Mouse (Mus musculus): ENCODE measurements at regions not wholly inside any gene's neighbourhood (a gene's known extent, or its start where the extent isn't known, plus 50 kb on each side); places are given as distances from the start of the nearest gene placed in this dataset.

- no peak for DNase-seq
- Histone ChIP-seq H3K9ac (replicated peaks; ENCODE audit: low read length) (no peak overlapping the region), H3K9me3 (ENCODE audit: control insufficient read depth, low read length) (no peaks in the 10 kb centered on the region), H3K36me3 (ENCODE audit: control insufficient read depth, insufficient read depth, low read length) (no peaks in the 10 kb centered on the region), H3K27ac (replicated peaks; ENCODE audit: low read depth, low read length) (no peak overlapping the region), H3K4me3 (replicated peaks; ENCODE audit: low read depth, low read length) (no peak overlapping the region), H3K4me2 (ENCODE audit: low read length) (no peak overlapping the region), H3K27me3 (ENCODE audit: control insufficient read depth, insufficient read depth, low read length) (no peaks in the 10 kb centered on the region), H3K4me1 (ENCODE audit: control insufficient read depth, insufficient read depth, low read length) (no peaks in the 10 kb centered on the region)
- ATAC-seq (ENCODE audit: low FRiP score, low TSS enrichment), result no peak
- 90% methylated on average over 2 of the region's 2 CpGs for WGBS
Observed at GRCm38 (mm10) chr12:68618337-68618736, 540.6 kb downstream of the Rps29 start.

GRCm38 (mm10) chr12:68605417-68606000, 553.5 kb downstream of the Rps29 start:
- H3K9me3 ChIP-seq (ENCODE audit: control insufficient read depth, low read length), result no peaks in the 10 kb centered on the region
- no peak overlapping the region for H3K27ac ChIP-seq (replicated peaks; ENCODE audit: low read depth, low read length)
- peaks cover under 1% of the 10 kb centered on the region; the same call in 1 of the 2 replicates for H3K4me1 ChIP-seq (ENCODE audit: control insufficient read depth, insufficient read depth, low read length)
- no peaks in the 10 kb centered on the region for H3K36me3 ChIP-seq (ENCODE audit: control insufficient read depth, insufficient read depth, low read length)
- no peak overlapping the region for H3K4me2 ChIP-seq (ENCODE audit: low read length)
- H3K27me3 ChIP-seq (ENCODE audit: control insufficient read depth, insufficient read depth, low read length), result no peaks in the 10 kb centered on the region
- WGBS, result 58% methylated on average over 10 of the region's 10 CpGs
- peak; percentile 33 for DNase-seq
- no peak overlapping the region for H3K9ac ChIP-seq (replicated peaks; ENCODE audit: low read length)
- no peak overlapping the region for H3K4me3 ChIP-seq (replicated peaks; ENCODE audit: low read depth, low read length)
- ATAC-seq (ENCODE audit: low FRiP score, low TSS enrichment), result no peak

GRCm38 (mm10) chr12:68604524-68605299, 554.3 kb downstream of the Rps29 start:
- Histone ChIP-seq H3K4me2 (ENCODE audit: low read length) (no peak overlapping the region), H3K4me3 (replicated peaks; ENCODE audit: low read depth, low read length) (no peak overlapping the region), H3K9me3 (ENCODE audit: control insufficient read depth, low read length) (no peaks in the 10 kb centered on the region), H3K27me3 (ENCODE audit: control insufficient read depth, insufficient read depth, low read length) (no peaks in the 10 kb centered on the region), H3K27ac (replicated peaks; ENCODE audit: low read depth, low read length) (no peak overlapping the region), H3K9ac (replicated peaks; ENCODE audit: low read length) (no peak overlapping the region), H3K4me1 (ENCODE audit: control insufficient read depth, insufficient read depth, low read length) (peaks cover 9% of the 10 kb centered on the region), H3K36me3 (ENCODE audit: control insufficient read depth, insufficient read depth, low read length) (no peaks in the 10 kb centered on the region)
- ATAC-seq (ENCODE audit: low FRiP score, low TSS enrichment) (no peak), DNase-seq (no peak)
- 91% methylated on average over 5 of the region's 5 CpGs for WGBS

DNA sequence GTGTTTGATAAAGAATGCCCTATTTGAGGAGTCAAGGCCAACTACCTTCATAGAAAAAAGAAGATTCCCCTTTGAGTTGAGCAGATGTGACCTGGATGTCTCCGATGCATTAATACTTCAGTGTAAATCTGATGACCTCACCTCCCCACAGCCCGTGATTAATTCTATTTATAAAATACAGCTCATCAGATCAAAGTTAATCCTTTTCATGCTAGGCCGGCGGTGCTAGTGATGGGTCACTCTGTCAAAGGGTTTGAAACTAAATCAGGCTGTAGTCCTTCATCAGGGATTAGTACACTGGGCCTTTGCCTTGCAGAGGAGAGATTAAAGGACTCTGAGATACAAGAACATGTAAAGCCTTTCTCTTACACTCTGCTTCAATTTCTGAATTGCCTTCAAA, 556.3 kb downstream of the Rps29 start:
- Histone ChIP-seq H3K27ac (replicated peaks; ENCODE audit: low read depth, low read length) (no peak overlapping the region), H3K4me1 (ENCODE audit: control insufficient read depth, insufficient read depth, low read length) (peaks cover 12% of the 10 kb centered on the region), H3K4me2 (ENCODE audit: low read length) (no peak overlapping the region), H3K36me3 (ENCODE audit: control insufficient read depth, insufficient read depth, low read length) (no peaks in the 10 kb centered on the region), H3K27me3 (ENCODE audit: control insufficient read depth, insufficient read depth, low read length) (no peaks in the 10 kb centered on the region), H3K4me3 (replicated peaks; ENCODE audit: low read depth, low read length) (no peak overlapping the region), H3K9me3 (ENCODE audit: control insufficient read depth, low read length) (no peaks in the 10 kb centered on the region), H3K9ac (replicated peaks; ENCODE audit: low read length) (no peak overlapping the region)
- 13% methylated on average over 4 of the region's 4 CpGs for WGBS
- DNase-seq (peak; percentile 19), ATAC-seq (ENCODE audit: low FRiP score, low TSS enrichment) (no peak)

- Histone ChIP-seq H3K27ac (replicated peaks; ENCODE audit: low read depth, low read length) (no peak overlapping the region), H3K27me3 (ENCODE audit: control insufficient read depth, insufficient read depth, low read length) (no peaks in the 10 kb centered on the region), H3K9me3 (ENCODE audit: control insufficient read depth, low read length) (no peaks in the 10 kb centered on the region), H3K9ac (replicated peaks; ENCODE audit: low read length) (no peak overlapping the region), H3K4me3 (replicated peaks; ENCODE audit: low read depth, low read length) (no peak overlapping the region), H3K4me2 (ENCODE audit: low read length) (no peak overlapping the region), H3K4me1 (ENCODE audit: control insufficient read depth, insufficient read depth, low read length) (peaks cover 12% of the 10 kb centered on the region), H3K36me3 (ENCODE audit: control insufficient read depth, insufficient read depth, low read length) (no peaks in the 10 kb centered on the region)
- ATAC-seq (ENCODE audit: low FRiP score, low TSS enrichment), result no peak
- DNase-seq, result no peak
Observed at GRCm38 (mm10) chr12:68601366-68601765, 557.6 kb downstream of the Rps29 start.

- Histone ChIP-seq H3K4me3 (replicated peaks; ENCODE audit: low read depth, low read length) (no peak overlapping the region), H3K36me3 (ENCODE audit: control insufficient read depth, insufficient read depth, low read length) (no peaks in the 10 kb centered on the region), H3K9ac (replicated peaks; ENCODE audit: low read length) (no peak overlapping the region), H3K4me2 (ENCODE audit: low read length) (no peak overlapping the region), H3K27ac (replicated peaks; ENCODE audit: low read depth, low read length) (peak overlapping the region; percentile 75), H3K4me1 (ENCODE audit: control insufficient read depth, insufficient read depth, low read length) (peaks cover 12% of the 10 kb centered on the region), H3K9me3 (ENCODE audit: control insufficient read depth, low read length) (no peaks in the 10 kb centered on the region), H3K27me3 (ENCODE audit: control insufficient read depth, insufficient read depth, low read length) (no peaks in the 10 kb centered on the region)
- DNase-seq (peak; percentile 76), ATAC-seq (ENCODE audit: low FRiP score, low TSS enrichment) (peak; percentile 66; the same call in 1 of the 2 replicates)
- 52% methylated on average over 7 of the region's 7 CpGs for WGBS
Observed at GRCm38 (mm10) chr12:68599681-68600596, 559.0 kb downstream of the Rps29 start.

- Histone ChIP-seq H3K36me3 (ENCODE audit: control insufficient read depth, insufficient read depth, low read length) (no peaks in the 10 kb centered on the region), H3K4me3 (replicated peaks; ENCODE audit: low read depth, low read length) (no peak overlapping the region), H3K4me2 (ENCODE audit: low read length) (no peak overlapping the region), H3K9me3 (ENCODE audit: control insufficient read depth, low read length) (no peaks in the 10 kb centered on the region), H3K27ac (replicated peaks; ENCODE audit: low read depth, low read length) (peak overlapping the region; percentile 75), H3K27me3 (ENCODE audit: control insufficient read depth, insufficient read depth, low read length) (no peaks in the 10 kb centered on the region), H3K4me1 (ENCODE audit: control insufficient read depth, insufficient read depth, low read length) (peaks cover 12% of the 10 kb centered on the region), H3K9ac (replicated peaks; ENCODE audit: low read length) (no peak overlapping the region)
- DNase-seq (no peak), ATAC-seq (ENCODE audit: low FRiP score, low TSS enrichment) (peak; percentile 56)
- 27% methylated on average over 8 of the region's 8 CpGs for WGBS
Observed at GRCm38 (mm10) chr12:68599016-68599616, 559.9 kb downstream of the Rps29 start.

GRCm38 (mm10) chr12:68585524-68585872, 573.5 kb downstream of the Rps29 start:
- WGBS, result 61% methylated on average over 3 of the region's 3 CpGs
- H3K9me3 ChIP-seq (ENCODE audit: control insufficient read depth, low read length), result no peaks in the 10 kb centered on the region

More at GRCm38 (mm10) chr12:68585524-68585872, 573.5 kb downstream of the Rps29 start:
- DNase-seq (no peak), ATAC-seq (ENCODE audit: low FRiP score, low TSS enrichment) (no peak)
- no peak overlapping the region for H3K9ac ChIP-seq (replicated peaks; ENCODE audit: low read length)
- H3K36me3 ChIP-seq (ENCODE audit: control insufficient read depth, insufficient read depth, low read length), result no peaks in the 10 kb centered on the region
- no peak overlapping the region for H3K4me2 ChIP-seq (ENCODE audit: low read length)
- H3K27ac ChIP-seq (replicated peaks; ENCODE audit: low read depth, low read length), result no peak overlapping the region
- H3K4me3 ChIP-seq (replicated peaks; ENCODE audit: low read depth, low read length), result no peak overlapping the region
- H3K4me1 ChIP-seq (ENCODE audit: control insufficient read depth, insufficient read depth, low read length), result 0 out of 2 replicates have a peak, but pooled peaks cover 4% of the 10 kb centered on the region
- no peaks in the 10 kb centered on the region for H3K27me3 ChIP-seq (ENCODE audit: control insufficient read depth, insufficient read depth, low read length)

All from midbrain, embryonic 14.5 days (tissue).